ENCODE assay signal across 9 mouse cellular contexts in the genomic region with DNA sequence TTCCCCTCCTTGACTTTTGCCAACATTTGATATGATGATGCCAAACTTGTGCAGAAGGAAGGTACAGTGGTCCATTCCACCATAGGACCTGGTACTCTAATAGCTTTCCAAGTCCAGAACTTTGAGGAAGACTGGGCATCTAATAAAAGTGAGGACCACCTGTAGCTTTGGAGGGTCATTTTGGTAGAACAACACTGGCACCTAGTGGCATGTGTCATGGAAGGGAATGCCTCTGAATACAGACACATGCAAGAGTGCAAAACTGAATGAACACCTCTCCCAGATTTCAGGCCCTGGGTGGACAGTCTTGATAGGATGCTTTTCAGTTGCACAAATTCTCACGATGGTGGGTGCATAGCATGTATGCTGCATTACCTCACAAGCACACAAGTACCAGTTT.
A peak's percentile ranks its signal among the peaks of the same experiment; 100 is the strongest.
DNase-seq lines count a peak whose midpoint lies in the region; ATAC-seq and TF ChIP-seq lines count a peak whose summit lies in the region.
"Had no signal": no experiment of that assay in that cellular context is flagged by ENCODE, and none has a peak within 500 bp of the region (broad histone marks: within the 10 kb centered on the region; RNA-seq: fewer than 3 reads in every experiment).

No protein-coding gene starts in this region.

- H3K36me3 ChIP-seq in hindbrain, embryonic 10.5 days = no peaks in the 10 kb centered on the region
- no peaks in the 10 kb centered on the region for H3K36me3 ChIP-seq in hindbrain, embryonic 16.5 days (ENCODE audit: control insufficient read depth, insufficient read depth, low read length)
- H3K36me3 ChIP-seq in midbrain, postnatal 0 days (ENCODE audit: insufficient read depth, low read length) = no peaks in the 10 kb centered on the region
- no peaks in the 10 kb centered on the region for H3K36me3 ChIP-seq in midbrain, embryonic 16.5 days (ENCODE audit: control insufficient read depth, insufficient read depth, low read length)
- H3K36me3 ChIP-seq: midbrain, embryonic 12.5 days had no signal

- peak; percentile 75 for TF ChIP-seq CTCF in midbrain, postnatal 0 days (IDR thresholded peaks at IDR 0.05)

- peak; percentile 12 for DNase-seq in hindbrain, embryonic 10.5 days (ENCODE audit: low spot score)
- peak; percentile 54 for DNase-seq in midbrain, postnatal 0 days (ENCODE audit: low spot score)
- peak; percentile 8 for DNase-seq in embryo, embryonic 11.5 days (ENCODE audit: low read depth, low spot score)
- DNase-seq in retina, embryonic 14.5 days (ENCODE audit: low spot score) = peak; percentile 39
- no peak for DNase-seq in neural tube, embryonic 10.5 days (ENCODE audit: extremely low spot score, low spot score)
- DNase-seq in spleen, postnatal 4 days (ENCODE audit: low spot score in 2 of 2) = no peak

- H3K4me2 ChIP-seq in hindbrain, embryonic 16.5 days (ENCODE audit: low read length) = no peak overlapping the region
- no peak overlapping the region for H3K4me2 ChIP-seq in midbrain, postnatal 0 days (ENCODE audit: low read depth, low read length, poor library complexity, severe bottlenecking)
- H3K4me2 ChIP-seq in midbrain, embryonic 16.5 days (ENCODE audit: low read length) = no peak overlapping the region
- H3K4me2 ChIP-seq: midbrain, embryonic 12.5 days had no signal

- 73% methylated on average over 1 of the region's 1 CpGs for WGBS in hindbrain, embryonic 10.5 days
- WGBS in hindbrain, embryonic 16.5 days = 82% methylated on average over 1 of the region's 1 CpGs
- 79% methylated on average over 1 of the region's 1 CpGs for WGBS in midbrain, postnatal 0 days
- 83% methylated on average over 1 of the region's 1 CpGs for WGBS in midbrain, embryonic 16.5 days

- H3K27me3 ChIP-seq in hindbrain, embryonic 10.5 days (ENCODE audit: insufficient read depth, poor library complexity, severe bottlenecking) = no peaks in the 10 kb centered on the region
- H3K27me3 ChIP-seq in hindbrain, embryonic 16.5 days (replicated peaks; ENCODE audit: control insufficient read depth, insufficient read depth, low read length) = no peaks in the 10 kb centered on the region
- H3K27me3 ChIP-seq in midbrain, postnatal 0 days (ENCODE audit: insufficient read depth, low read length) = no peaks in the 10 kb centered on the region
- no peaks in the 10 kb centered on the region for H3K27me3 ChIP-seq in midbrain, embryonic 16.5 days (ENCODE audit: control insufficient read depth, insufficient read depth, low read depth, low read length)
- H3K27me3 ChIP-seq: midbrain, embryonic 12.5 days had no signal

- H3K9ac ChIP-seq in hindbrain, embryonic 16.5 days (ENCODE audit: low read depth, low read length) = no peak overlapping the region
- H3K9ac ChIP-seq in midbrain, postnatal 0 days (replicated peaks; ENCODE audit: low read length, poor library complexity, severe bottlenecking) = no peak overlapping the region
- no peak overlapping the region for H3K9ac ChIP-seq in midbrain, embryonic 16.5 days (ENCODE audit: low read depth, low read length)
- H3K9ac ChIP-seq: midbrain, embryonic 12.5 days had no signal

- no peak overlapping the region for H3K4me3 ChIP-seq in hindbrain, embryonic 10.5 days
- no peak overlapping the region for H3K4me3 ChIP-seq in hindbrain, embryonic 16.5 days (ENCODE audit: low read length)
- H3K4me3 ChIP-seq in midbrain, postnatal 0 days (ENCODE audit: low read depth, low read length) = no peak overlapping the region
- no peak overlapping the region for H3K4me3 ChIP-seq in midbrain, embryonic 16.5 days (ENCODE audit: low read depth, low read length)
- H3K4me3 ChIP-seq: midbrain, embryonic 12.5 days had no signal

- H3K27ac ChIP-seq in hindbrain, embryonic 10.5 days = no peak overlapping the region
- no peak overlapping the region for H3K27ac ChIP-seq in hindbrain, embryonic 16.5 days (ENCODE audit: low read depth, low read length)
- H3K27ac ChIP-seq in midbrain, postnatal 0 days (ENCODE audit: low read depth, low read length) = no peak overlapping the region
- no peak overlapping the region for H3K27ac ChIP-seq in midbrain, embryonic 16.5 days (ENCODE audit: low read length)
- H3K27ac ChIP-seq: midbrain, embryonic 12.5 days had no signal

- no peaks in the 10 kb centered on the region for H3K9me3 ChIP-seq in hindbrain, embryonic 10.5 days
- no peaks in the 10 kb centered on the region for H3K9me3 ChIP-seq in hindbrain, embryonic 16.5 days (ENCODE audit: control insufficient read depth, low read length)
- H3K9me3 ChIP-seq in midbrain, postnatal 0 days (ENCODE audit: low read length) = no peaks in the 10 kb centered on the region
- no peaks in the 10 kb centered on the region for H3K9me3 ChIP-seq in midbrain, embryonic 16.5 days (replicated peaks; ENCODE audit: control insufficient read depth, low read length, poor library complexity, severe bottlenecking)
- H3K9me3 ChIP-seq: midbrain, embryonic 12.5 days had no signal

- no peak for ATAC-seq in hindbrain, embryonic 16.5 days
- no peak for ATAC-seq in midbrain, postnatal 0 days (ENCODE audit: low FRiP score)
- no peak for ATAC-seq in midbrain, embryonic 16.5 days

- no peaks in the 10 kb centered on the region for H3K4me1 ChIP-seq in hindbrain, embryonic 10.5 days (replicated peaks)
- no peaks in the 10 kb centered on the region for H3K4me1 ChIP-seq in hindbrain, embryonic 16.5 days (ENCODE audit: control insufficient read depth, insufficient read depth, low read depth, low read length)
- H3K4me1 ChIP-seq in midbrain, postnatal 0 days (ENCODE audit: insufficient read depth, low read length) = no peaks in the 10 kb centered on the region
- H3K4me1 ChIP-seq in midbrain, embryonic 16.5 days (ENCODE audit: control insufficient read depth, insufficient read depth, low read length) = no peaks in the 10 kb centered on the region
- H3K4me1 ChIP-seq: midbrain, embryonic 12.5 days had no signal

Comparison
In these comparisons a context has a peak if more than half of its experiments do, and no peak if none do; other contexts are left out.
1. DNase-seq: peak in hindbrain, embryonic 10.5 days (single experiment), midbrain, postnatal 0 days (single experiment), embryo, embryonic 11.5 days (single experiment) and retina, embryonic 14.5 days (single experiment); none in neural tube, embryonic 10.5 days (single experiment) and spleen, postnatal 4 days (0 of 2).